Mouse (Mus musculus) left cerebral cortex, postnatal 14 days (tissue): Measurements from ENCODE around the gene Pced1b. TPM values are rescaled to one million over a fixed set of nuclear protein-coding genes. Genes with fewer than 3 reads are reported as not detected.
"Not testable (repeated sequence)": the region's sequence is repeated elsewhere in the genome, so short reads cannot be mapped to it uniquely, and the experiment has no call there.

ENCODE experiments used
- DNase-seq, 2 experiments: peaks; one replicate each; pipeline ENCODE4 v3.0.0; 2021 to 2022; ENCODE audit warnings: low spot score in 2 of 2, mixed read lengths in 1 of 2
- intact Hi-C: fragments of 180-260 bp; cut with DNase I; formaldehyde crosslinking; loops from one replicate; pipeline ENCODE4 v1.15.1; 2025
- total RNA-seq, 2 experiments: library from RNA; stranded (reverse); gene quantifications; 2 replicates each; pipeline ENCODE4 v1.2.3; 2021

Gene Pced1b
- total RNA-seq, 2 experiments from 2014 or later = 5.9 to 6.1 TPM

- DNase-seq = no peak
- intact Hi-C loops = no loop called here
Observed at GRCm38 (mm10) chr15:97382567-97382966, 135.7 kb downstream of the Pced1b start.

DNA sequence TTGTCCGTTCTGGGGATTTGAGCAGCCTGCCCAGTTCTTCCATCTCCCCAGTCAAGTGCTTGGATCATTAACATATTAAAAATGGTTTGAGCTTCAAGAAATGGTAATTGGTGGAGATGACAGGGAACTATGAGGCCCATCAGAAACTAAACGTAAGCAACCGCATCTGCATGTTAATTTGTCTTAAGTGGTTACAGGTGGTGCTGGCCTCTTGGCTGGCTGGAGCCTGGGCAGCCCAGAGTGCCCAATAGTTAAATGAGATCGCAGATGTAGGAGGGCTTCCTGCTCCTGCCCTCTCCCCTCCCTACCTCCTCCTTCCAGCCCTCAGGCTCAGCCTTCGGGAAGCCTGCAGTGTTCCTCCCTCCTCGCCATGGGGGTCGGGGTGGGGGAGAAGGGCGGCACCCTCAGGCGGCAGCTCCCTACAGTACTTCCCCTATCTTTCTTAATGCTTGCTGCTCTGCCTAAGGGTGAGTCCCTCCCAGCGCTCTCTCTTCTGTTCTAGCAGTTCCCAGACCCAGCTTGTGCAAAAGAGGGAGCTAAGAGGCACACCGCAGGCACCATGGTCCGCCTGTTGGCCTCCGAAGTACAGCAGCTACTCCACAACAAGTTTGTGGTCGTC is 136.7 kb downstream of the Pced1b start:
- DNase-seq = no peak
- intact Hi-C loops = no loop called here

- DNase-seq = no peak
- intact Hi-C loops = no loop called here
Observed at GRCm38 (mm10) chr15:97384170-97385018, 137.5 kb downstream of the Pced1b start.

- intact Hi-C loops, DNase-seq: not testable (repeated sequence)
Observed at GRCm38 (mm10) chr15:97385174-97385573, 138.3 kb downstream of the Pced1b start.

DNA sequence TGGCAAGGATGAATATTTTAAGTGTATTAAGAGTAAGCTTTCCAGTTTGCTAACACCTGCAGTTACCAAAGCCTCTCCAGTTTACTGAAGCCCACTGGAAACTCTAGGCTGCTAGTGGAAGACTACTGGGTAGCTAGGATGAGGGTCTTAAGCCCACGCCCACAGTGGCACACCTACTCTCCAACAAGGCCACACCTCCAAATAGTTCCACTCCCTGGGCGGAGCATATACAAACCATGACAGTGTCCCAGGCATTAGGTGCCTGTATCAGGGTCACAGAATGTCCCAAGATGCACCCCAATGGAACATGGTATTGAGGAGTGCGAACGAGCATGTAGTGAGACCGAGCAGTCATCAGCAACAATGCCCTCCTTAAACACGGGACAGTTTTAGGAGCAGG is 140.9 kb downstream of the Pced1b start:
- intact Hi-C loops = no loop called here
- DNase-seq = no peak

- intact Hi-C loops = no loop called here
- DNase-seq = no peak
Observed at GRCm38 (mm10) chr15:97389577-97389976, 142.7 kb downstream of the Pced1b start.

- intact Hi-C loops = no loop called here
Observed at GRCm38 (mm10) chr15:97390778-97391177, 143.9 kb downstream of the Pced1b start.

GRCm38 (mm10) chr15:97391436-97391835 is 144.5 kb downstream of the Pced1b start:
- intact Hi-C loops = no loop called here
- no peak for DNase-seq

More at GRCm38 (mm10) chr15:97390778-97391177, 143.9 kb downstream of the Pced1b start:
- no peak for DNase-seq

DNA sequence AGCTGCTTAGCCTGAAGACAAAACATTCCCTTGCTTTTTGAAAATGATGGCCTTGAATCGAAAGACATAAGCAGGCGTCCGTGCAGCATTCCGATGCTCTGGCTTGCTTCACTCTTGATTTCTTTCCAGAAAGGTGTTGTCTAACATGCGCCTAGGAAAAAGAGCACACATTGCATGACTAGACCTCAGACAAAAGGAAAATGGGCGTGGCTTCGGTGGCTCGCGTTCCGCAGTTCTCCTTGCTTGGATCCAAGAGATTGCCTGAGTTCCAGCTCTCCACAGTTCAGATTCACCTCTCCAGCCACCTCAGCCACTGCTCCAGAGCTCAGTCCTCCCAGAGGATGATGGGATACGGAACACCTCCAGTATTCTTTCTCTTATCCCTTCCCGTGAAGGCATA is 147.7 kb downstream of the Pced1b start:
- DNase-seq = no peak
- intact Hi-C loops = no loop called here

- no peak for DNase-seq
- intact Hi-C loops = no loop called here
Observed at GRCm38 (mm10) chr15:97396586-97397299, 149.8 kb downstream of the Pced1b start.

DNA sequence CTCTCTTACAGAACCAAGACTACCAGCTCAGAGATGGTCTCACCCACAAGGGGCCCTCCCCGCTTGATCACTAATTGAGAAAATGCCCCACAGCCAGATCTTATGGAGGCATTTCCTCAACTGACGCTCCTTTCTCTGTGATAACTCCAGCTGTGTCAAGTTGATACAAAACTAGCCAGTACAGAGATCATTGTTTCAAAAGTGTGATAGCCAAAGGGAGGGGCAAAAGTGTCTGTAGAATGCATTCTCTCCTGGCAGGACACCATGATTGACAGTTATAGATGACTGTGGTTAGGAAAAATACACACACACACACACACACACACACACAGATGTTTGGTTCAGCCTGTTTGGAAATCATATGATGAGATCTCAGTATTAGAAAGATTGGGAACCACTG is 150.9 kb downstream of the Pced1b start:
- intact Hi-C loops = no loop called here
- no peak for DNase-seq

- intact Hi-C loops = no loop called here
- no peak for DNase-seq
Observed at GRCm38 (mm10) chr15:97400866-97401265, 154.0 kb downstream of the Pced1b start.

DNA sequence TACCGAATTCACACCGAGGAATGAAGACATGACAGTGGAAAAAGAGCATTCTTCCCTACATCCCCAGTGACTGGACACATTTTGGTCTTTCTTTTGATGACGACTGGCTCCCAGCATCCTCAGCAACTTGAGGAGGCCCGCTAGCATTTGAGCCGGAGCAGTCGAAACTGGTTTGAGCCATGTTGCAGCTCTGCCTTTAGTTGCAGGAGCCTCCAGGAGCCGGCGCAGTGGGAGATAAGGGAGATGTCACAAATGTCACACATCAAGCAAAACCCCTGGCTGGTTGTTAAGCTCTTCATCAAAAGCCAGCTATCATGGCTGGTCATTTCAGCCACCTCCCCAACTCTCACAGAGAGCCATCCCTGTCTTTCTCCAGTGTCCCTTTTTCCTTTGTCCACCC is 157.6 kb downstream of the Pced1b start:
- DNase-seq = no peak
- intact Hi-C loops = no loop called here

- intact Hi-C loops = no loop called here
- no peak for DNase-seq
Observed at GRCm38 (mm10) chr15:97404998-97405397, 158.1 kb downstream of the Pced1b start.

DNA sequence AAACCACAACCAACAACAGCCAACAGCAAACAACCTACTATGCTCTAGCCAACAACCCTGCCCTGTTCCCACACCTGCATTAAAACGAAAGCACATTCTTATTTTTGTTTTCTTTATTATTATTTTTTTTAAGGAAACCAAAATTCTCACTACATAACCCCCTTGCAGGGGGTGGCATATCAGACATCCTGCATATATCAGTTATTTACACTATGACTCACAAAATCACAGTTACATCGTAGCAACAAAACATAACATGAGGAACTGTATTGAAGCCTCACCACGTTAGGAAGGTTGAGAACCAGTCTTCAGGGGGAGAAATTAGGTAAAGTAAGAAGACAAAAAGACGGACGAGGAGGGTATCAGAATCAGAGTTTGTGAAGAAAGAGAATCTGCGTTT is 159.2 kb downstream of the Pced1b start:
- no peak for DNase-seq
- intact Hi-C loops = no loop called here

DNA sequence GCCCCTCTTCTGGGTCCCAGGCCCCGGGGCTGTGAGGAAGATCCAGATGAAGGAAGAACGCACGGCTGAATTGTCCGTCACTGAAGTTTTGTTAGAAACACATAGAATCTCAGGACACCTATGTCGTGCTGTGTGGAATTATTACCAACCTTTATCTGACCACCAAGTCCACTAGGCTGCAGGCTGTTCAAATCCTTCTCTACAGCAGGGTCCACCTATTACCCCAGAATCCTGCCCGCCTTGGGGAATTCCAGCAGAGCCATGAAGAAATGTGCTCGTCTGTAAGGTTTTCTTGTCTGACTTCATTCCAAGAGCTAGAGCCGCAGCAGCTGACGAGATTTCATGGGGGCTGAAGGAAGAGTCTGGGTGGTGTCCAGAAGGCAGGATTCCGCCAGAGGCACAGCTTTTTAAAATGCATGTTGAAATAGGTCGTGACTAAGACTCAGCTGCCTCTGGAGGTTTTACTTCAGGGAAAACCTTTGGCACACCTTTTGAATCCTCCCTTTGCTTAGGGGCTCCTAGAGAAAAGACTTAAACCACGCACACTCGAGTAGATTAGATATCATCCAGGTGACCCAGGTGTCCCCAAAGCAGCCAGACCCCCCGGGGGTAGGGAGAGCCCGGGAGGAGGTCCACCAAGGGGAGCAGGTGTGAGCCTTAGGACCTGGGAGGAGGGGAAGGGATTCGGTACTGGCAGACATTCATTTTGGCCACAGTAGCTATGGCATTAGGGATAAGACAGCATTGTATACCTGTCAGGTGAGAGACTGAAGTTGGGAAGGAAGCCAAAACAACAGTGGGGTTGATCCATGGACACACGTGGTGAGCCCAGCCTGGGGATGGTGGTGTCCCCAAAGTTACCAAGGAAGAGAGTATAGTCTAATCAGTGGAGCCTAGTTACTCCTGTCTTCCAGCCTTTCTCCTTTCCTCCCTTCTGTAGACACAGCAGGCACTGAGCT is 160.9 kb downstream of the Pced1b start:
- intact Hi-C loops = no loop called here
- DNase-seq = peak; percentile 32 to 59

DNA sequence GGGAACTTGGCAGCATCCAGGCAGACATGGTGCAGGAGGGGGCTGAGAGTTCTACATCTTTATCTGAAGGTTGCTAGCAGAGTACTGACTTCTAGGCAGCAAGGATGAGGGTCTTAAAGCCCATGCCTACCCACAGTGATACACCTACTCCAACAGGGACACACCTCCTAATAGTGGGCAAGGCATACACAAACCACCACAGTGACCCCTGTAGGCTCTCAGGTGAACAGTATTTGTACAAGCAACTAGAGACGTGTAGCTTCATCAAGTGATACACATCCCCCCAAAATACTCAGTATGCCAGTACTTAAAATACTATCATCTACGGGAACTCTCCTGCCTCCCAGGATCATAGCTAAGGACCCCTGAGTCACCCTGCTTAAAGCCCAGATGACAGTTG is 164.2 kb downstream of the Pced1b start:
- DNase-seq = no peak
- intact Hi-C loops = loop anchor here (10.0 kb wide), 1 partner anchor 94 kb away; no protein-coding TSS in a partner anchor

GRCm38 (mm10) chr15:97411671-97412070 is 164.8 kb downstream of the Pced1b start:
- intact Hi-C loops = loop anchor here (10.0 kb wide), 1 partner anchor 93 kb away; no protein-coding TSS in a partner anchor
- no peak for DNase-seq

DNA sequence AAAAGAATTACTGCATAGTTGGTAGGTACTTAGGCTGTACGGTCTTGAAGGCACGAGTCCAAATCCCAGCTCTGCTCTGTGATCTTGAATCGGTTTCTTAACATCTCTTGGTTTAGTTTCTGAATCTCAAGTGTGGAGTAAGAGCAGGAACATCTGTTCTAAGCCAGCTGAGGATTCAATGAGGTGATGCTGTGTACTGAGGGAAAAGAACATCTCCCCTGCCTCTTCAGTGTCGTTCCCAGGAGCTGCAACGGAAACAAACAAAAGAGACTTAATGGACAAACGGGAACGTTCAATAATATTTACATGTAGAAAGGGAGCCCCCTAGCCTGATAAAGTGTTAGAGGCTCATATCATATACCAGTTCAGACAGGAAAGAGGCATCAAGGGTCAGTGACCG is 165.4 kb downstream of the Pced1b start:
- intact Hi-C loops = loop anchor here (10.0 kb wide), 1 partner anchor 92 kb away; no protein-coding TSS in a partner anchor
- no peak for DNase-seq
